ENCODE assay signal across 9 mouse cellular contexts in genomic region chr11:54111976-54112741, GRCm38 (mm10). TPM values are rescaled to one million over a fixed set of nuclear protein-coding genes. Genes with fewer than 3 reads are reported as not detected.
DNase-seq lines count a peak whose midpoint lies in the region; ATAC-seq and TF ChIP-seq lines count a peak whose summit lies in the region.
"Had no signal": no experiment of that assay in that cellular context is flagged by ENCODE, and none has a peak within 500 bp of the region (broad histone marks: within the 10 kb centered on the region; RNA-seq: fewer than 3 reads in every experiment).

No protein-coding gene starts in this region.

- no peak for ATAC-seq in neural tube, embryonic 11.5 days (ENCODE audit: insufficient read depth, low FRiP score, low TSS enrichment)
- ATAC-seq in embryonic facial prominence, embryonic 13.5 days (ENCODE audit: insufficient number of reproducible peaks, insufficient read depth, low FRiP score, low TSS enrichment, low read depth): no peak
- no peak for ATAC-seq in heart, postnatal 0 days (ENCODE audit: insufficient read depth, low read depth)
- no peak for ATAC-seq in megakaryocyte progenitor cell, adult 5-6 weeks (replicated peaks; ENCODE audit: poor library complexity)

- no peak overlapping the region for H3K4me3 ChIP-seq in neural tube, embryonic 11.5 days (ENCODE audit: low read depth, low read length)
- H3K4me3 ChIP-seq in embryonic facial prominence, embryonic 13.5 days: no peak overlapping the region
- no peak overlapping the region for H3K4me3 ChIP-seq in heart, postnatal 0 days (ENCODE audit: low read depth, low read length)

- no peaks in the 10 kb centered on the region for H3K27me3 ChIP-seq in neural tube, embryonic 11.5 days (ENCODE audit: control insufficient read depth, insufficient read depth, low read length)
- H3K27me3 ChIP-seq in embryonic facial prominence, embryonic 13.5 days: no peaks in the 10 kb centered on the region
- H3K27me3 ChIP-seq in heart, postnatal 0 days (ENCODE audit: control insufficient read depth, insufficient read depth, low read length): no peaks in the 10 kb centered on the region

- 80% methylated on average over 21 of the region's 21 CpGs for WGBS in neural tube, embryonic 11.5 days
- 59% methylated on average over 21 of the region's 21 CpGs for WGBS in embryonic facial prominence, embryonic 13.5 days
- WGBS in heart, postnatal 0 days: 62% methylated on average over 21 of the region's 21 CpGs

- H3K4me1 ChIP-seq in neural tube, embryonic 11.5 days (ENCODE audit: control insufficient read depth, insufficient read depth, low read length): peaks cover 13% of the 10 kb centered on the region
- H3K4me1 ChIP-seq in embryonic facial prominence, embryonic 13.5 days: peaks cover 71% of the 10 kb centered on the region
- H3K4me1 ChIP-seq in heart, postnatal 0 days (ENCODE audit: control insufficient read depth, insufficient read depth): peaks cover 69% of the 10 kb centered on the region

- H3K36me3 ChIP-seq in neural tube, embryonic 11.5 days (ENCODE audit: control insufficient read depth, insufficient read depth, low read length): no peaks in the 10 kb centered on the region
- peaks cover 23% of the 10 kb centered on the region for H3K36me3 ChIP-seq in embryonic facial prominence, embryonic 13.5 days
- H3K36me3 ChIP-seq in heart, postnatal 0 days (replicated peaks; ENCODE audit: control insufficient read depth, insufficient read depth, low read length): peaks cover 13% of the 10 kb centered on the region

- TF ChIP-seq CTCF in heart, postnatal 0 days (IDR thresholded peaks at IDR 0.05; ENCODE audit: low read depth): no peak

- no peak for TF ChIP-seq EP300 in heart, postnatal 0 days (IDR thresholded peaks at IDR 0.05; ENCODE audit: low read depth)

- H3K27ac ChIP-seq in neural tube, embryonic 11.5 days (ENCODE audit: low read depth, low read length): peak overlapping the region; percentile 63
- peak overlapping the region; percentile 94 for H3K27ac ChIP-seq in embryonic facial prominence, embryonic 13.5 days
- peak overlapping the region; percentile 82 for H3K27ac ChIP-seq in heart, postnatal 0 days (ENCODE audit: low read depth)

- DNase-seq in neural tube, embryonic 11.5 days (ENCODE audit: low spot score): no peak
- DNase-seq in neural tube, embryonic 10.5 days (ENCODE audit: extremely low spot score, low spot score): no peak
- peak; percentile 75 for DNase-seq in heart, postnatal 0 days (ENCODE audit: low spot score)
- DNase-seq in kidney, postnatal 10 days: peak; percentile 80
- DNase-seq in lung, postnatal 4 days: peak; percentile 38 to 61
- DNase-seq in yolk sac, embryonic 10.5 days (ENCODE audit: low spot score): peak; percentile 27

- H3K9ac ChIP-seq in neural tube, embryonic 11.5 days (ENCODE audit: low read length): peak overlapping the region; percentile 31; the same call in 1 of the 2 replicates
- H3K9ac ChIP-seq in embryonic facial prominence, embryonic 13.5 days: 0 out of 2 replicates have a peak overlapping the region, but pooled peaks have one; percentile 60
- H3K9ac ChIP-seq in heart, postnatal 0 days (replicated peaks; ENCODE audit: low read depth, low read length): no peak overlapping the region

- peak overlapping the region; percentile 15; the same call in 1 of the 2 replicates for H3K4me2 ChIP-seq in neural tube, embryonic 11.5 days (ENCODE audit: low read depth)
- H3K4me2 ChIP-seq in embryonic facial prominence, embryonic 13.5 days: peak overlapping the region; percentile 50
- H3K4me2 ChIP-seq in heart, postnatal 0 days (ENCODE audit: low read depth, low read length): peak overlapping the region; percentile 48; the same call in 1 of the 2 replicates

- H3K9me3 ChIP-seq in neural tube, embryonic 11.5 days (ENCODE audit: control insufficient read depth, low read length): no peaks in the 10 kb centered on the region
- H3K9me3 ChIP-seq in embryonic facial prominence, embryonic 13.5 days: no peaks in the 10 kb centered on the region
- H3K9me3 ChIP-seq in heart, postnatal 0 days (replicated peaks; ENCODE audit: control insufficient read depth, low read length): no peaks in the 10 kb centered on the region

RNA-seq across cellular contexts. Expression of gene P4ha2, which starts 12.3 kb away (rescaled TPM):
- polyA plus RNA-seq in neural tube, embryonic 11.5 days (2014; fragmentation: Nextera tagmentation; extraction: Ambion mirVana): 18.4 TPM in 2 replicates
- polyA plus RNA-seq in embryonic facial prominence, embryonic 13.5 days (2015; fragmentation: Nextera tagmentation; extraction: Ambion mirVana): 68.2 and 76.4 TPM in 2 replicates
- total RNA-seq in heart, postnatal 0 days (2014; rRNA removed; ENCODE audit: low replicate concordance): 49.0 and 67.2 TPM in 2 replicates
- 18.9 and 19.8 TPM in 2 replicates for polyA plus RNA-seq in heart, postnatal 0 days (2015; fragmentation: Nextera tagmentation; extraction: Ambion mirVana)
- total RNA-seq in megakaryocyte progenitor cell, adult 5-6 weeks (2015): 0.05 and 0.15 TPM in 2 replicates
- total RNA-seq in megakaryocyte progenitor cell, adult 5-6 weeks (2017): 0.21 and 0.44 TPM in 2 replicates
- total RNA-seq: hematopoietic stem cell, adult 5-6 weeks had no signal

RNA-seq across cellular contexts. Expression of gene Pdlim4, which starts 43.3 kb away (rescaled TPM):
- 59.7 and 65.1 TPM in 2 replicates for polyA plus RNA-seq in neural tube, embryonic 11.5 days (2014; fragmentation: Nextera tagmentation; extraction: Ambion mirVana)
- 168 and 172 TPM in 2 replicates for polyA plus RNA-seq in embryonic facial prominence, embryonic 13.5 days (2015; fragmentation: Nextera tagmentation; extraction: Ambion mirVana)
- total RNA-seq in heart, postnatal 0 days (2014; rRNA removed; ENCODE audit: low replicate concordance): 14.2 and 29.3 TPM in 2 replicates
- 23.6 and 26.6 TPM in 2 replicates for polyA plus RNA-seq in heart, postnatal 0 days (2015; fragmentation: Nextera tagmentation; extraction: Ambion mirVana)
- total RNA-seq in megakaryocyte progenitor cell, adult 5-6 weeks (2015): not detected in 2 replicates
- total RNA-seq in megakaryocyte progenitor cell, adult 5-6 weeks (2017): 0.17 TPM in 1 of 2 replicates, not detected in the other
- total RNA-seq: hematopoietic stem cell, adult 5-6 weeks had no signal

Comparison
In these comparisons a context has a peak if more than half of its experiments do, and no peak if none do; other contexts are left out.
1. DNase-seq: peak in heart, postnatal 0 days (single experiment), kidney, postnatal 10 days (single experiment), lung, postnatal 4 days (2 of 2) and yolk sac, embryonic 10.5 days (single experiment); none in neural tube, embryonic 11.5 days (single experiment) and neural tube, embryonic 10.5 days (single experiment).
2. Peak in every context shown above with its lines, with median percentiles within 50 percentile points of each other: H3K27ac ChIP-seq and H3K4me2 ChIP-seq.